ENCODE assay signal across 20 mouse cellular contexts in the genomic region with DNA sequence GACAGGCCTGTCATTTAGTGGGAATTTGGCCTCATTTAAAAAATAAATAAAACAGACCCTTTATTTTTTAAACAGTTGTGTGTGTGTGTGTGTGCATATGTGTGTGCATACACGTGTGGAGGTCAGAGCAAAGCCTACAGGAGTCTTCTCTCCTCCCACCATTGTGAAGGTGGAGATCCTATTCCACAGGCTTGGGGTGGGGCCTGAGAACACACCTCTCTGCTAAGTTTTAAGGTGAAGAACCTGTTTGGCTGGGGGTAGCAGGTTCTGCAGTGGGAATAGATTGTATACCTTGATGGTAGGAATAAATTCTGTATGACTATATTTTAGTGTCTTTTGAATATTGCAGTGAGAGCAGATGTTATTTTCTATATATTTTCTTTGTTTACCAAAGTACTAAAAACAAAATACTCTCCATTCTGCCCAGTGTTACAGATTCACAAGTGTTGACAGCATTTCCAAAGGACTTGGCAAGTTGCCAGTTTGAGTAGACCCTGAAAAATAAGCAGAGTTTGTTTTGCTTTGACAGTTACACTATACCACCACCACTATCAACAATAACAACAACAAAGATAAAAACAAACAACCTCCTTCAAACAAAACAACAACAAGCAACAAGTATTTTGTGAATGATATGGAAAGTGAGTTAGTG. TPM values are rescaled to one million over a fixed set of nuclear protein-coding genes. Genes with fewer than 3 reads are reported as not detected.
A peak's percentile ranks its signal among the peaks of the same experiment; 100 is the strongest.
DNase-seq lines count a peak whose midpoint lies in the region; ATAC-seq and TF ChIP-seq lines count a peak whose summit lies in the region.
"Had no signal": no experiment of that assay in that cellular context is flagged by ENCODE, and none has a peak within 500 bp of the region (broad histone marks: within the 10 kb centered on the region; RNA-seq: fewer than 3 reads in every experiment).

No protein-coding gene starts in this region.

- no peak overlapping the region for H3K4me3 ChIP-seq in forebrain, embryonic 14.5 days (ENCODE audit: low read depth, low read length)
- no peak overlapping the region for H3K4me3 ChIP-seq in forebrain, embryonic 16.5 days (replicated peaks; ENCODE audit: low read length)
- no peak overlapping the region for H3K4me3 ChIP-seq in lung, embryonic 16.5 days (ENCODE audit: low read length)
- no peak overlapping the region for H3K4me3 ChIP-seq in stomach, postnatal 0 days (ENCODE audit: low read depth, low read length)
- H3K4me3 ChIP-seq: embryonic facial prominence, embryonic 12.5 days; forebrain, embryonic 13.5 days; heart, adult 2 months; heart, embryonic 15.5 days had no signal

- no peak overlapping the region for H3K9ac ChIP-seq in forebrain, embryonic 14.5 days (ENCODE audit: low read length)
- H3K9ac ChIP-seq in forebrain, embryonic 16.5 days (replicated peaks; ENCODE audit: low read depth, low read length): no peak overlapping the region
- no peak overlapping the region for H3K9ac ChIP-seq in lung, embryonic 16.5 days (ENCODE audit: low read length)
- H3K9ac ChIP-seq in stomach, postnatal 0 days (ENCODE audit: low read length): no peak overlapping the region
- H3K9ac ChIP-seq: embryonic facial prominence, embryonic 12.5 days; forebrain, embryonic 13.5 days; heart, embryonic 15.5 days; hindbrain, embryonic 14.5 days had no signal

- TF ChIP-seq POLR2A in brain, embryonic 14.5 days (IDR thresholded peaks at IDR 0.05; ENCODE audit: borderline replicate concordance, extremely low read depth, insufficient read depth, insufficient read length, poor library complexity, severe bottlenecking): no peak

- H3K27me3 ChIP-seq in forebrain, embryonic 14.5 days (replicated peaks; ENCODE audit: control insufficient read depth, insufficient read depth, low read length): no peaks in the 10 kb centered on the region
- 0 out of 2 replicates have a peak, but pooled peaks cover under 1% of the 10 kb centered on the region for H3K27me3 ChIP-seq in forebrain, embryonic 16.5 days (replicated peaks; ENCODE audit: control insufficient read depth, insufficient read depth, low read length)
- H3K27me3 ChIP-seq in lung, embryonic 16.5 days (ENCODE audit: control insufficient read depth, insufficient read depth, low read depth, low read length): no peaks in the 10 kb centered on the region
- no peaks in the 10 kb centered on the region for H3K27me3 ChIP-seq in stomach, postnatal 0 days (ENCODE audit: control insufficient read depth, insufficient read depth, low read length)
- H3K27me3 ChIP-seq: embryonic facial prominence, embryonic 12.5 days; forebrain, embryonic 13.5 days; heart, embryonic 15.5 days; Patski had no signal

- TF ChIP-seq EP300 in stomach, postnatal 0 days (optimal IDR thresholded peaks at IDR 0.05): peak; percentile 41

- no peak for ATAC-seq in forebrain, embryonic 14.5 days
- no peak; the same call in 1 of the 2 replicates for ATAC-seq in forebrain, embryonic 16.5 days
- 0 out of 2 replicates have a peak, but pooled peaks have one; percentile 45 for ATAC-seq in lung, embryonic 16.5 days (ENCODE audit: low read depth)
- no peak for ATAC-seq in stomach, postnatal 0 days (ENCODE audit: low FRiP score, low TSS enrichment)
- ATAC-seq: forebrain, embryonic 13.5 days; Patski had no signal

- no peak for TF ChIP-seq CTCF in brain, embryonic 14.5 days (IDR thresholded peaks at IDR 0.05; ENCODE audit: borderline replicate concordance, extremely low read depth, insufficient read depth, insufficient read length)
- TF ChIP-seq CTCF in stomach, postnatal 0 days (IDR thresholded peaks at IDR 0.05; ENCODE audit: low read depth): no peak

- no peaks in the 10 kb centered on the region for H3K36me3 ChIP-seq in forebrain, embryonic 14.5 days (ENCODE audit: control insufficient read depth, insufficient read depth, low read length)
- no peaks in the 10 kb centered on the region for H3K36me3 ChIP-seq in forebrain, embryonic 16.5 days (ENCODE audit: control insufficient read depth, insufficient read depth)
- H3K36me3 ChIP-seq in lung, embryonic 16.5 days (ENCODE audit: control insufficient read depth, insufficient read depth, low read length): no peaks in the 10 kb centered on the region
- no peaks in the 10 kb centered on the region for H3K36me3 ChIP-seq in stomach, postnatal 0 days (ENCODE audit: control insufficient read depth, insufficient read depth, low read length)
- H3K36me3 ChIP-seq: embryonic facial prominence, embryonic 12.5 days; heart, embryonic 15.5 days had no signal

- no peaks in the 10 kb centered on the region for H3K9me3 ChIP-seq in forebrain, embryonic 14.5 days (replicated peaks; ENCODE audit: control insufficient read depth, low read length)
- H3K9me3 ChIP-seq in forebrain, embryonic 16.5 days (ENCODE audit: control insufficient read depth, low read length): no peaks in the 10 kb centered on the region
- H3K9me3 ChIP-seq in lung, embryonic 16.5 days (ENCODE audit: control insufficient read depth, low read length): no peaks in the 10 kb centered on the region
- H3K9me3 ChIP-seq in stomach, postnatal 0 days (ENCODE audit: control insufficient read depth, low read length): no peaks in the 10 kb centered on the region
- H3K9me3 ChIP-seq: embryonic facial prominence, embryonic 12.5 days; forebrain, embryonic 13.5 days; heart, embryonic 15.5 days had no signal

- DNase-seq in forebrain, embryonic 14.5 days (ENCODE audit: low spot score): peak; percentile 71
- DNase-seq in lung, postnatal 36 days: no peak
- DNase-seq in brain, embryonic 14.5 days (ENCODE audit: low read depth): peak; percentile 71
- peak; percentile 33 for DNase-seq in stomach, postnatal 0 days (ENCODE audit: low spot score)
- no peak for DNase-seq in frontal cortex, postnatal 36 days (ENCODE audit: low spot score in 2 of 2)
- DNase-seq: adrenal gland, adult 2 months; adrenal gland, postnatal 25 days; cerebellum, adult 2 months; cerebellum, postnatal 10 days; gastrocnemius, postnatal 14 days; heart, adult 2 months; heart, postnatal 14 days had no signal

- no peak overlapping the region for H3K4me2 ChIP-seq in forebrain, embryonic 14.5 days (ENCODE audit: low read length)
- no peak overlapping the region for H3K4me2 ChIP-seq in forebrain, embryonic 16.5 days (ENCODE audit: low read length)
- no peak overlapping the region for H3K4me2 ChIP-seq in lung, embryonic 16.5 days (ENCODE audit: low read depth, low read length)
- no peak overlapping the region for H3K4me2 ChIP-seq in stomach, postnatal 0 days (replicated peaks; ENCODE audit: low read depth)
- H3K4me2 ChIP-seq: embryonic facial prominence, embryonic 12.5 days; forebrain, embryonic 13.5 days; heart, embryonic 11.5 days; heart, embryonic 15.5 days; hindbrain, embryonic 14.5 days had no signal

- 0 out of 2 replicates have a peak, but pooled peaks cover 4% of the 10 kb centered on the region for H3K4me1 ChIP-seq in forebrain, embryonic 14.5 days (ENCODE audit: control insufficient read depth, insufficient read depth, low read length)
- H3K4me1 ChIP-seq in forebrain, embryonic 16.5 days (replicated peaks; ENCODE audit: control insufficient read depth, insufficient read depth, low read length): no peaks in the 10 kb centered on the region; the same call in 1 of the 2 replicates
- H3K4me1 ChIP-seq in lung, embryonic 16.5 days (replicated peaks; ENCODE audit: control insufficient read depth, insufficient read depth, low read length): peaks cover 4% of the 10 kb centered on the region
- no peaks in the 10 kb centered on the region; the same call in 1 of the 2 replicates for H3K4me1 ChIP-seq in stomach, postnatal 0 days (replicated peaks; ENCODE audit: control insufficient read depth, insufficient read depth)
- H3K4me1 ChIP-seq: heart, embryonic 15.5 days had no signal

- WGBS in forebrain, embryonic 14.5 days: 65% methylated on average over 1 of the region's 1 CpGs
- 66% methylated on average over 1 of the region's 1 CpGs for WGBS in forebrain, embryonic 16.5 days
- 30% methylated on average over 1 of the region's 1 CpGs for WGBS in lung, embryonic 16.5 days
- 37% methylated on average over 1 of the region's 1 CpGs for WGBS in stomach, postnatal 0 days

- H3K27ac ChIP-seq in forebrain, embryonic 14.5 days (ENCODE audit: low read depth, low read length): no peak overlapping the region
- no peak overlapping the region for H3K27ac ChIP-seq in forebrain, embryonic 16.5 days (ENCODE audit: low read length)
- H3K27ac ChIP-seq in lung, embryonic 16.5 days (ENCODE audit: low read length): no peak overlapping the region
- no peak overlapping the region; the same call in 1 of the 2 replicates for H3K27ac ChIP-seq in stomach, postnatal 0 days (replicated peaks)
- H3K27ac ChIP-seq: embryonic facial prominence, embryonic 12.5 days; forebrain, embryonic 13.5 days; heart, adult 2 months; heart, embryonic 15.5 days; hindbrain, embryonic 14.5 days had no signal

RNA-seq across cellular contexts. Expression of a gene that starts 35.9 kb away (rescaled TPM):
- polyA plus RNA-seq in forebrain, embryonic 14.5 days (2014; fragmentation: Nextera tagmentation; extraction: Ambion mirVana): 15.5 and 16.5 TPM in 2 replicates
- 16.4 and 19.1 TPM in 2 replicates for polyA plus RNA-seq in forebrain, embryonic 16.5 days (2015; fragmentation: Nextera tagmentation; extraction: Ambion mirVana)
- 19.0 and 19.4 TPM in 2 replicates for polyA plus RNA-seq in lung, embryonic 16.5 days (2015; fragmentation: Nextera tagmentation; extraction: Ambion mirVana)
- 26.0 and 35.1 TPM in 2 replicates for polyA plus RNA-seq in brain, embryonic 14.5 days (2012; rRNA removed)
- 30.0 and 33.2 TPM in 2 replicates for polyA plus RNA-seq in stomach, postnatal 0 days (2015; fragmentation: Nextera tagmentation; extraction: Ambion mirVana)

Comparison
In these comparisons a context has a peak if more than half of its experiments do, and no peak if none do; other contexts are left out.
1. DNase-seq: peak in forebrain, embryonic 14.5 days (single experiment), brain, embryonic 14.5 days (single experiment) and stomach, postnatal 0 days (single experiment); none in lung, postnatal 36 days (single experiment) and frontal cortex, postnatal 36 days (0 of 2).